In genomic region chr13:40702361-40703122, GRCm38 (mm10) we compare ENCODE assay signal across 16 mouse cellular contexts. TPM values are rescaled to one million over a fixed set of nuclear protein-coding genes. Genes with fewer than 3 reads are reported as not detected.
A peak's percentile ranks its signal among the peaks of the same experiment; 100 is the strongest.
DNase-seq lines count a peak whose midpoint lies in the region; ATAC-seq and TF ChIP-seq lines count a peak whose summit lies in the region.
"Had no signal": no experiment of that assay in that cellular context is flagged by ENCODE, and none has a peak within 500 bp of the region (broad histone marks: within the 10 kb centered on the region; RNA-seq: fewer than 3 reads in every experiment).

No protein-coding gene starts in this region.

- no peak overlapping the region for H3K4me3 ChIP-seq in hindbrain, embryonic 11.5 days (ENCODE audit: low read depth, low read length)
- H3K4me3 ChIP-seq in hindbrain, postnatal 0 days (ENCODE audit: low read length) = no peak overlapping the region
- H3K4me3 ChIP-seq in hindbrain, embryonic 13.5 days = no peak overlapping the region
- no peak overlapping the region for H3K4me3 ChIP-seq in neural tube, embryonic 13.5 days
- H3K4me3 ChIP-seq: erythroblast, embryonic 14.5 days; liver, embryonic 12.5 days had no signal

- no peak for ATAC-seq in hindbrain, embryonic 11.5 days (ENCODE audit: low FRiP score)
- no peak for ATAC-seq in hindbrain, postnatal 0 days
- ATAC-seq in hindbrain, embryonic 13.5 days (ENCODE audit: low FRiP score) = no peak
- ATAC-seq in neural tube, embryonic 13.5 days (ENCODE audit: low read depth) = no peak
- no peak for ATAC-seq in CD4-positive, CD25-positive, alpha-beta regulatory T cell, adult 4 months
- ATAC-seq in megakaryocyte-erythroid progenitor cell, adult 5-6 weeks (replicated peaks; ENCODE audit: low FRiP score, low TSS enrichment, poor library complexity, severe bottlenecking) = no peak
- ATAC-seq: forebrain, embryonic 16.5 days; liver, embryonic 12.5 days had no signal

- WGBS in hindbrain, embryonic 11.5 days = 5% methylated on average over 30 of the region's 30 CpGs
- WGBS in hindbrain, postnatal 0 days = 7% methylated on average over 30 of the region's 30 CpGs
- 4% methylated on average over 30 of the region's 30 CpGs for WGBS in hindbrain, embryonic 13.5 days
- 8% methylated on average over 30 of the region's 30 CpGs for WGBS in neural tube, embryonic 13.5 days

- H3K9me3 ChIP-seq in hindbrain, embryonic 11.5 days (ENCODE audit: control insufficient read depth, low read length) = no peaks in the 10 kb centered on the region
- no peaks in the 10 kb centered on the region for H3K9me3 ChIP-seq in hindbrain, postnatal 0 days (ENCODE audit: low read length)
- H3K9me3 ChIP-seq in hindbrain, embryonic 13.5 days = no peaks in the 10 kb centered on the region
- H3K9me3 ChIP-seq in neural tube, embryonic 13.5 days = no peaks in the 10 kb centered on the region
- H3K9me3 ChIP-seq: liver, embryonic 12.5 days had no signal

- peak overlapping the region; percentile 76 for H3K27ac ChIP-seq in hindbrain, embryonic 11.5 days (ENCODE audit: low read depth, low read length)
- H3K27ac ChIP-seq in hindbrain, postnatal 0 days = no peak overlapping the region
- 0 out of 2 replicates have a peak overlapping the region, but pooled peaks have one; percentile 23 for H3K27ac ChIP-seq in hindbrain, embryonic 13.5 days
- H3K27ac ChIP-seq in neural tube, embryonic 13.5 days (replicated peaks) = peak overlapping the region; percentile 78
- H3K27ac ChIP-seq: liver, embryonic 12.5 days had no signal

- no peaks in the 10 kb centered on the region for H3K36me3 ChIP-seq in hindbrain, embryonic 11.5 days (ENCODE audit: control insufficient read depth, insufficient read depth, low read length)
- no peaks in the 10 kb centered on the region for H3K36me3 ChIP-seq in hindbrain, postnatal 0 days (ENCODE audit: insufficient read depth, low read length)
- no peaks in the 10 kb centered on the region for H3K36me3 ChIP-seq in hindbrain, embryonic 13.5 days
- no peaks in the 10 kb centered on the region for H3K36me3 ChIP-seq in neural tube, embryonic 13.5 days
- H3K36me3 ChIP-seq: liver, embryonic 12.5 days had no signal

- peaks cover 4% of the 10 kb centered on the region for H3K4me1 ChIP-seq in hindbrain, embryonic 11.5 days (replicated peaks; ENCODE audit: control insufficient read depth, insufficient read depth, low read length)
- H3K4me1 ChIP-seq in hindbrain, postnatal 0 days (ENCODE audit: insufficient read depth, low read length) = no peaks in the 10 kb centered on the region
- H3K4me1 ChIP-seq in hindbrain, embryonic 13.5 days (replicated peaks) = peaks cover 31% of the 10 kb centered on the region
- peaks cover 41% of the 10 kb centered on the region for H3K4me1 ChIP-seq in neural tube, embryonic 13.5 days (replicated peaks)
- H3K4me1 ChIP-seq: liver, embryonic 12.5 days had no signal

- no peak for TF ChIP-seq CTCF in hindbrain, postnatal 0 days (IDR thresholded peaks at IDR 0.05; ENCODE audit: low read depth)

- peak overlapping the region; percentile 23 for H3K4me2 ChIP-seq in hindbrain, embryonic 11.5 days (replicated peaks; ENCODE audit: low read depth, low read length)
- no peak overlapping the region for H3K4me2 ChIP-seq in hindbrain, postnatal 0 days (ENCODE audit: low read depth, low read length)
- H3K4me2 ChIP-seq in hindbrain, embryonic 13.5 days = peak overlapping the region; percentile 54; the same call in 1 of the 2 replicates
- H3K4me2 ChIP-seq in neural tube, embryonic 13.5 days = peak overlapping the region; percentile 57
- H3K4me2 ChIP-seq: liver, embryonic 12.5 days; lung, embryonic 14.5 days had no signal

- peak; percentile 54 for DNase-seq in hindbrain, embryonic 11.5 days (ENCODE audit: low spot score)
- DNase-seq in hindbrain, postnatal 0 days (ENCODE audit: low spot score) = no peak
- peak; percentile 54 for DNase-seq in embryo, embryonic 9.5 days (ENCODE audit: extremely low spot score)
- DNase-seq: cerebellum, adult 9-10 months; heart, adult 18-20 months; layer of hippocampus, postnatal 36 days; lung, embryonic 14.5 days; spleen, adult 18-20 months; thymus, adult 18-20 months had no signal

- H3K9ac ChIP-seq in hindbrain, embryonic 11.5 days (ENCODE audit: low read depth, low read length) = no peak overlapping the region
- no peak overlapping the region for H3K9ac ChIP-seq in hindbrain, postnatal 0 days (replicated peaks; ENCODE audit: low read length)
- H3K9ac ChIP-seq in hindbrain, embryonic 13.5 days = no peak overlapping the region
- no peak overlapping the region for H3K9ac ChIP-seq in neural tube, embryonic 13.5 days
- H3K9ac ChIP-seq: liver, embryonic 12.5 days; lung, embryonic 14.5 days had no signal

- peaks cover 68% of the 10 kb centered on the region for H3K27me3 ChIP-seq in hindbrain, embryonic 11.5 days (ENCODE audit: control insufficient read depth, insufficient read depth, low read length)
- peaks cover 69% of the 10 kb centered on the region for H3K27me3 ChIP-seq in hindbrain, postnatal 0 days (ENCODE audit: insufficient read depth, low read length)
- peaks cover 87% of the 10 kb centered on the region for H3K27me3 ChIP-seq in hindbrain, embryonic 13.5 days
- H3K27me3 ChIP-seq in neural tube, embryonic 13.5 days = peaks cover 83% of the 10 kb centered on the region

RNA-seq across cellular contexts. Expression of gene Tfap2a, which starts 35.6 kb away (rescaled TPM):
- 15.5 and 20.6 TPM in 2 replicates for polyA plus RNA-seq in hindbrain, embryonic 11.5 days (2014; fragmentation: Nextera tagmentation; extraction: Ambion mirVana)
- total RNA-seq in hindbrain, postnatal 0 days (2014; rRNA removed) = 2.1 and 4.7 TPM in 2 replicates
- 6.9 and 7.2 TPM in 2 replicates for polyA plus RNA-seq in hindbrain, postnatal 0 days (2015; fragmentation: Nextera tagmentation; extraction: Ambion mirVana)
- 14.2 and 22.9 TPM in 2 replicates for polyA plus RNA-seq in hindbrain, embryonic 13.5 days (2015; fragmentation: Nextera tagmentation; extraction: Ambion mirVana)
- 11.6 and 13.7 TPM in 2 replicates for polyA plus RNA-seq in neural tube, embryonic 13.5 days (2015; fragmentation: Nextera tagmentation; extraction: Ambion mirVana)
- under 1 TPM in 1 of 2 experiments, not detected in 1; 0.20 TPM for polyA plus RNA-seq in CD4-positive, CD25-positive, alpha-beta regulatory T cell, adult 4 months (2017; shearing (Covaris generic))
- total RNA-seq in megakaryocyte-erythroid progenitor cell, adult 5-6 weeks (2014; fragmentation: Nextera tagmentation) = not detected in 2 replicates
- total RNA-seq in megakaryocyte-erythroid progenitor cell, adult 5-6 weeks (2017) = not detected in 2 replicates
- polyA plus RNA-seq: erythroblast, embryonic 14.5 days had no signal
